Mouse (Mus musculus): Measurements from ENCODE around the gene Fbxo10.
"Not testable (repeated sequence)": the region's sequence is repeated elsewhere in the genome, so short reads cannot be mapped to it uniquely, and the experiment has no call there.

Gene Fbxo10

GRCm38 (mm10) chr4:45000001-45000400, 84.4 kb downstream of the Fbxo10 start:
- no peak for DNase-seq (ENCODE audit: low spot score)

DNA sequence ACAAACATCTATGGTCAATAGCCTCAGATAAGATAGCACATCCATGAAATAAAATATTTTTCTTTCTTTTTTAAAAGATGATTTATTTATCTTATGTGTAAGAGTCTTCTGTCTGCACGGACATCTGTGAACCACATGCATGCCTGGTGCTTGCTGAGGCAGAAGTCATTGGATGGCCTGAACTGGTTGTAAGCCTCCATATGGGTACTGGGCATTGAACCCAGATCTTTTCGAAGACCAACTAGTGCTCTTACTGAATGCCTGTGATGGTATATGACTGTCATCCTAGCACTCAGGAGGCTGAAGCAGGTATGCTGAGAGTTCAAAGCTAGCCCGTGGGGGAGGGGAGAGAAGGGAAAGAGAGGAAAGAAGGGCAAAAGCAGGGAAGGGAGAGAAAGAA, 86.3 kb downstream of the Fbxo10 start:
- no peak for DNase-seq (ENCODE audit: low spot score)

DNA sequence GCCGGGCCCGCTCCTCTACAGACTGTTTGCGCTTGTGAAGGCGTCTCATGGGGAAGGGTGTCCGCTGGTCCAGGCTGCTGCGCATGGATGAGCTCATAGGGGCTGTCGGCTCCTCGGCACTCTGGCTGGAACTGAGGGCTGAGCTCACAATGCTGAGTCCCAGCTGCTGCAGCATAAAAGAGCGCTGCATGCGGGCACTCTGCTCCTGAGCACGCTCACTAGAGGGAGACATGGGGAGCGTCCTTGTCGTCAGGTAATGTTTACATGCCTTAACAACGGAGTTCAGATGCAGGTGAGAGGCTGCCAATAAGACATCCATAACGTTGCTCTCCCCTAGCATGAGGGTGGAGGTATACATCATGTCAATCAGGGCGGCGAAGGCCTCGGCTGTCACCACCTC, 89.6 kb downstream of the Fbxo10 start:
- DNase-seq (ENCODE audit: low spot score) = no peak

GRCm38 (mm10) chr4:44993847-44994246, 90.6 kb downstream of the Fbxo10 start:
- DNase-seq (ENCODE audit: low spot score) = no peak

GRCm38 (mm10) chr4:44993179-44993578, 91.2 kb downstream of the Fbxo10 start:
- DNase-seq (ENCODE audit: low spot score) = not testable (repeated sequence)

DNA sequence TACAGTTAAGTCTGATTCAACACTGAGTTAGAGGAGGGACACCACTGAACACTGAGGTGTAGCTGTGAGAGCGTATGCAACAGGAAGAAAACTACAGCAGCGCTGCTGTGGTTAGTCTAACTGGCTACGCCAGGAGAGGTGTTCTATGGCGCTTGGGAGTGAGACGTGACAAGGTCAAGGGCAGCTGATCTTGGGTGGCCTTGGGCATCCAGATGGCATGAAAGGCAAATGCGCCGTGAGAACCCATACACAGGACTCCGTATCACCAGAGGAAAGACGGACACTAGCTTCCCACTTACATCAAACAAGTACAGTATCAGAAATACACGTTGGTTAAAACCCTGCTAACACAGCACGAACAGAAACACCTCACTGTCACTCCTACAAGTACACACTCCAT, 92.1 kb downstream of the Fbxo10 start:
- not testable (repeated sequence) for DNase-seq (ENCODE audit: low spot score)

DNA sequence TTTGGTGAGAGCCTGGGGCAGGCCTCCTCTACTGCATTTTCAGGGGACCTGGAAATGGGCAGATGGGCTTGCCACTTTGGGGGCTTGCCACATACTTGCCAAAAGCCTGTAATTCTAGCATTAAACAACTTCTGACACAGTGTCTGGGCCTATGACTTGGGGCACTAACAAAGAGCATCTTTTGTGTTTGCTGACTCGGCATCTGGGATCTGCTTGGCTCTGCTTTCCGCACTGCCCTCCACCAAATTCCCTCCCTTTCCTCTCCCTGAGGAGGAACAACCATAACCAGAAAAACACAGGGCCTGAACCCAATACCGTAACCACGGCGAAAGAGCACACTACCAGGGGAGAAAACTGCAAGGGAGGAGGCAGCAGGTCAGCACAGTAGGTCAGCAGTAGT, 93.8 kb downstream of the Fbxo10 start:
- no peak for DNase-seq (ENCODE audit: low spot score)

Data from layer of hippocampus, adult 11-12 months (tissue).